Mouse (Mus musculus): ENCODE data around the gene Tmem132a.
A peak's percentile ranks its signal among the peaks of the same experiment; 100 is the strongest.

DNA sequence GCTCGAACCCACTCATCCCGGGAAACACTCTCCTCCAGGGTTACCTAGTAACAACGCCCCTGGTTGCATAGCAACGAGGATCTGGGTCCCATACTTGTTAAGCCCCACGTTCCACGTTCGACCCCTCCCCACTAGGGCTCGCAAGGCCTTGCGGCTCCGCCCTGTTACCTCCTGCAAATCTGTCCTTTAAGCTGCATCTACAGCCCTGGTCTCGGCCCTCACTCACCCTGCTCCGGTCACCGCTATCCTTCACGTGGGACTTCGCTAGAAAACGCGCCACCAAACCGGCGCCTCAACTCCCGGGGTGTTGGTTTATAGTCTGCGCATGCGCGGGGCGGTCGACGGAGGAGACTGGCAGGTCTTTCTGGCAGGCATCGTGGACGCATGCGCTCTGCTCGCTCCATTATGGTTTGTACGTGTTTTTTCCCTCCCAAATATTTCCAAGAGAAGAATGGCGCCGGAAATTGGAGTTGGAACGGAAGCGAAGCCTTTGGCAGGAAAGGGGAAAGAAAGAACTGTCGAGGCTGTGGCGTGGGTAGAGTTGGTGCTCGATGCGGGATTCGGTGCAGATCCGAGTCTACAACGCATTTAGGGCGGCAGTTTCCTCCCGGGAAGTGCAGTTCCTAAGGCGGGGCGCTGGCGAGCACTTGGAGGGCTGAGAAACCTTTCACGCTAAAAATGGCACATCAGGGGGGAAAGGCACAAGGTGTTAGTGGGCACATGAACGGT, 11.8 kb upstream of the Tmem132a start, which contains the start of gene Tmem109:
- peak in 2 of 3 experiments; percentile 34 to 36; a peak in 5 of 6 replicates for TF ChIP-seq CTCF (IDR thresholded peaks at IDR 0.05 in 2 of 3, conservative IDR thresholded peaks at IDR 0.05 in 1 of 3; ENCODE audit: control insufficient read depth in 1 of 3, insufficient read depth in 1 of 3, low read depth in 2 of 3, low read length in 3 of 3, poor library complexity in 1 of 3, severe bottlenecking in 1 of 3)
- TF ChIP-seq MAX (IDR thresholded peaks at IDR 0.05; ENCODE audit: low read length), result peak; percentile 94
- no peak for TF ChIP-seq RCOR1 (IDR thresholded peaks at IDR 0.05; ENCODE audit: low read depth, low read length)
- TF ChIP-seq POLR2A (IDR thresholded peaks at IDR 0.05; ENCODE audit: control insufficient read depth in 1 of 2, insufficient read depth in 1 of 2, low read depth in 1 of 2, low read length in 2 of 2, poor library complexity in 1 of 2), result peak; percentile 58 to 76
- peak; percentile 32; the same call in 1 of the 2 replicates for TF ChIP-seq USF1 (IDR thresholded peaks at IDR 0.05; ENCODE audit: low read depth, low read length)
- TF ChIP-seq SIN3A (IDR thresholded peaks at IDR 0.05; ENCODE audit: low read length), result peak; percentile 59
- no peak for TF ChIP-seq POLR2AphosphoS5 (IDR thresholded peaks at IDR 0.05; ENCODE audit: borderline replicate concordance, low read depth, low read length)
- TF ChIP-seq MAZ (IDR thresholded peaks at IDR 0.05; ENCODE audit: low read depth, low read length), result no peak
- TF ChIP-seq TBP (IDR thresholded peaks at IDR 0.05; ENCODE audit: low read depth, low read length), result peak; percentile 76
- TF ChIP-seq POLR2AphosphoS2 (IDR thresholded peaks at IDR 0.05; ENCODE audit: low read length), result peak; percentile 40; the same call in 1 of the 2 replicates
- TF ChIP-seq ETS1 (IDR thresholded peaks at IDR 0.05; ENCODE audit: low read depth, low read length), result peak; percentile 17; the same call in 1 of the 2 replicates

Data from MEL (cell line).